30 mouse cellular contexts compared by ENCODE assay signal in genomic region chr15:86913276-86913675, GRCm38 (mm10).
DNase-seq lines count a peak whose midpoint lies in the region; ATAC-seq and TF ChIP-seq lines count a peak whose summit lies in the region.
"Had no signal": no experiment of that assay in that cellular context is flagged by ENCODE, and none has a peak within 500 bp of the region (broad histone marks: within the 10 kb centered on the region; RNA-seq: fewer than 3 reads in every experiment).

No protein-coding gene starts in this region.

- H3K4me2 ChIP-seq in forebrain, embryonic 14.5 days (ENCODE audit: low read length), result no peak overlapping the region
- H3K4me2 ChIP-seq in forebrain, embryonic 11.5 days (ENCODE audit: low read depth, low read length, severe bottlenecking), result no peak overlapping the region
- H3K4me2 ChIP-seq in forebrain, postnatal 0 days (ENCODE audit: low read depth), result no peak overlapping the region
- H3K4me2 ChIP-seq in liver, embryonic 11.5 days, result no peak overlapping the region
- H3K4me2 ChIP-seq: embryonic facial prominence, embryonic 13.5 days; heart, embryonic 13.5 days; hindbrain, embryonic 14.5 days had no signal

- H3K4me3 ChIP-seq in forebrain, embryonic 14.5 days (ENCODE audit: low read depth, low read length), result no peak overlapping the region
- H3K4me3 ChIP-seq in forebrain, embryonic 11.5 days (ENCODE audit: low read depth, low read length), result no peak overlapping the region
- H3K4me3 ChIP-seq in forebrain, postnatal 0 days (ENCODE audit: low read depth, low read length), result no peak overlapping the region
- H3K4me3 ChIP-seq in liver, embryonic 11.5 days (ENCODE audit: low read depth, low read length), result no peak overlapping the region
- H3K4me3 ChIP-seq: embryonic facial prominence, embryonic 10.5 days; embryonic facial prominence, embryonic 13.5 days; erythroblast, embryonic 14.5 days; gastrocnemius, adult 2 months; heart, embryonic 13.5 days had no signal

- H3K4me1 ChIP-seq in forebrain, embryonic 14.5 days (ENCODE audit: control insufficient read depth, insufficient read depth, low read length), result no peaks in the 10 kb centered on the region
- H3K4me1 ChIP-seq in forebrain, embryonic 11.5 days (replicated peaks; ENCODE audit: control insufficient read depth, insufficient read depth, low read length), result no peaks in the 10 kb centered on the region
- no peaks in the 10 kb centered on the region for H3K4me1 ChIP-seq in forebrain, postnatal 0 days (ENCODE audit: insufficient read depth)
- no peaks in the 10 kb centered on the region for H3K4me1 ChIP-seq in liver, embryonic 11.5 days (replicated peaks; ENCODE audit: control insufficient read depth, insufficient read depth, low read length)
- H3K4me1 ChIP-seq: embryonic facial prominence, embryonic 10.5 days; embryonic facial prominence, embryonic 13.5 days; heart, embryonic 13.5 days had no signal

- TF ChIP-seq CTCF in forebrain, postnatal 0 days (IDR thresholded peaks at IDR 0.05; ENCODE audit: low read depth), result no peak

- H3K9me3 ChIP-seq in forebrain, embryonic 14.5 days (replicated peaks; ENCODE audit: control insufficient read depth, low read length), result no peaks in the 10 kb centered on the region
- H3K9me3 ChIP-seq in forebrain, embryonic 11.5 days (ENCODE audit: control insufficient read depth, low read length), result no peaks in the 10 kb centered on the region
- no peaks in the 10 kb centered on the region for H3K9me3 ChIP-seq in forebrain, postnatal 0 days (ENCODE audit: low read length)
- H3K9me3 ChIP-seq in liver, embryonic 11.5 days (ENCODE audit: control insufficient read depth, low read length), result no peaks in the 10 kb centered on the region
- H3K9me3 ChIP-seq: embryonic facial prominence, embryonic 10.5 days; embryonic facial prominence, embryonic 13.5 days; heart, embryonic 13.5 days had no signal

- H3K9ac ChIP-seq in forebrain, embryonic 14.5 days (ENCODE audit: low read length), result no peak overlapping the region
- H3K9ac ChIP-seq in forebrain, embryonic 11.5 days (ENCODE audit: low read length), result no peak overlapping the region
- no peak overlapping the region for H3K9ac ChIP-seq in forebrain, postnatal 0 days
- no peak overlapping the region for H3K9ac ChIP-seq in liver, embryonic 11.5 days (ENCODE audit: low read depth, low read length)
- H3K9ac ChIP-seq: embryonic facial prominence, embryonic 13.5 days; heart, embryonic 13.5 days; hindbrain, embryonic 14.5 days had no signal

- 47% methylated on average over 3 of the region's 3 CpGs for WGBS in forebrain, embryonic 14.5 days
- 81% methylated on average over 3 of the region's 3 CpGs for WGBS in forebrain, embryonic 11.5 days
- WGBS in forebrain, postnatal 0 days, result 41% methylated on average over 3 of the region's 3 CpGs
- WGBS in liver, embryonic 11.5 days, result 71% methylated on average over 3 of the region's 3 CpGs

- DNase-seq in forebrain, embryonic 14.5 days (ENCODE audit: low spot score), result peak; percentile 65
- no peak for DNase-seq in forebrain, embryonic 11.5 days (ENCODE audit: low spot score)
- peak; percentile 83 for DNase-seq in retina, postnatal 1 day
- no peak for DNase-seq in retina, embryonic 14.5 days (ENCODE audit: low spot score)
- DNase-seq in forebrain, postnatal 0 days, result no peak
- DNase-seq in liver, embryonic 11.5 days (ENCODE audit: low spot score), result no peak
- DNase-seq: adrenal gland, adult 2 months; adrenal gland, postnatal 14 days; B cell, adult 2 months; cerebellum, adult 11-12 months; cerebellum, adult 8-10 months; cerebellum, postnatal 10 days; cerebellum, postnatal 36 days; embryo, embryonic 11 days; gastrocnemius, adult 2 months; gastrocnemius, postnatal 14 days; heart, adult 11 months; heart, postnatal 14 days; heart, postnatal 4 days; kidney, adult 18-20 months had no signal

- H3K27me3 ChIP-seq in forebrain, embryonic 14.5 days (replicated peaks; ENCODE audit: control insufficient read depth, insufficient read depth, low read length), result no peaks in the 10 kb centered on the region
- H3K27me3 ChIP-seq in forebrain, embryonic 11.5 days (ENCODE audit: control insufficient read depth, insufficient read depth, low read length), result no peaks in the 10 kb centered on the region
- no peaks in the 10 kb centered on the region for H3K27me3 ChIP-seq in forebrain, postnatal 0 days (ENCODE audit: insufficient read depth, low read length)
- H3K27me3 ChIP-seq in liver, embryonic 11.5 days (replicated peaks; ENCODE audit: control insufficient read depth, insufficient read depth, low read length), result no peaks in the 10 kb centered on the region
- H3K27me3 ChIP-seq: CH12.LX; embryonic facial prominence, embryonic 13.5 days; heart, embryonic 13.5 days had no signal

- ATAC-seq in forebrain, embryonic 14.5 days, result peak; percentile 57; the same call in 1 of the 2 replicates
- ATAC-seq in forebrain, embryonic 11.5 days (replicated peaks; ENCODE audit: low FRiP score), result no peak
- ATAC-seq in forebrain, postnatal 0 days, result peak; percentile 40; the same call in 1 of the 2 replicates
- ATAC-seq in liver, embryonic 11.5 days (replicated peaks; ENCODE audit: low FRiP score), result no peak
- ATAC-seq: hindbrain, postnatal 0 days; inflammation-experienced regulatory T-cells, adult 6 months; intestine, embryonic 16.5 days had no signal

- no peak overlapping the region for H3K27ac ChIP-seq in forebrain, embryonic 14.5 days (ENCODE audit: low read depth, low read length)
- no peak overlapping the region for H3K27ac ChIP-seq in forebrain, embryonic 11.5 days (ENCODE audit: low read depth, low read length)
- H3K27ac ChIP-seq in forebrain, postnatal 0 days (ENCODE audit: low read depth, low read length), result no peak overlapping the region
- no peak overlapping the region for H3K27ac ChIP-seq in liver, embryonic 11.5 days (ENCODE audit: low read depth, low read length)
- H3K27ac ChIP-seq: embryonic facial prominence, embryonic 10.5 days; embryonic facial prominence, embryonic 13.5 days; gastrocnemius, adult 2 months; heart, embryonic 13.5 days; hindbrain, embryonic 14.5 days; hindbrain, postnatal 0 days had no signal

- H3K36me3 ChIP-seq in forebrain, embryonic 14.5 days (ENCODE audit: control insufficient read depth, insufficient read depth, low read length), result no peaks in the 10 kb centered on the region
- no peaks in the 10 kb centered on the region for H3K36me3 ChIP-seq in forebrain, embryonic 11.5 days (ENCODE audit: control insufficient read depth, insufficient read depth, low read length)
- H3K36me3 ChIP-seq in forebrain, postnatal 0 days (ENCODE audit: insufficient read depth), result no peaks in the 10 kb centered on the region
- H3K36me3 ChIP-seq in liver, embryonic 11.5 days (ENCODE audit: control insufficient read depth, insufficient read depth, low read length), result no peaks in the 10 kb centered on the region
- H3K36me3 ChIP-seq: embryonic facial prominence, embryonic 10.5 days; embryonic facial prominence, embryonic 13.5 days; G1E; heart, embryonic 13.5 days had no signal

Comparison
In these comparisons a context has a peak if more than half of its experiments do, and no peak if none do; other contexts are left out.
1. ATAC-seq: peak in forebrain, embryonic 14.5 days (single experiment) and forebrain, postnatal 0 days (single experiment); none in forebrain, embryonic 11.5 days (single experiment) and liver, embryonic 11.5 days (single experiment).
2. DNase-seq: peak in forebrain, embryonic 14.5 days (single experiment) and retina, postnatal 1 day (single experiment); none in forebrain, embryonic 11.5 days (single experiment), retina, embryonic 14.5 days (single experiment), forebrain, postnatal 0 days (single experiment) and liver, embryonic 11.5 days (single experiment).